Mouse (Mus musculus) heart, embryonic 10.5 days (tissue): Measurements from ENCODE around the gene Olfr742. TPM values are rescaled to one million over a fixed set of nuclear protein-coding genes. Genes with fewer than 3 reads are reported as not detected.

Experiments used
- DNase-seq: peaks from one replicate; pipeline ENCODE4 v3.0.0-alpha.2; 2017; ENCODE audit warnings: low spot score
- H3K27ac ChIP-seq: fragments of 300-500 bp; sonication (generic); 2 replicates; pipeline ENCODE4 v1.5.1; 2016; ENCODE audit warnings: mild to moderate bottlenecking
- H3K27me3 ChIP-seq: fragments of 300-500 bp; sonication (generic); 2 replicates; pipeline ENCODE4 v1.6.1; 2016; ENCODE audit warnings: mild to moderate bottlenecking; ENCODE audit not compliant: poor library complexity, insufficient read depth, severe bottlenecking
- H3K36me3 ChIP-seq: fragments of 300-500 bp; sonication (generic); 2 replicates; pipeline ENCODE4 v1.6.1; 2016; ENCODE audit warnings: mild to moderate bottlenecking, moderate library complexity
- H3K4me1 ChIP-seq: fragments of 300-500 bp; sonication (generic); 2 replicates; pipeline ENCODE4 v1.6.1; 2016; ENCODE audit warnings: mild to moderate bottlenecking
- H3K4me3 ChIP-seq: fragments of 300-500 bp; sonication (generic); 2 replicates; pipeline ENCODE4 v1.5.1; 2016; ENCODE audit warnings: mild to moderate bottlenecking, moderate library complexity
- H3K9me3 ChIP-seq: fragments of 300-500 bp; sonication (generic); 2 replicates; pipeline ENCODE4 v1.6.1; 2016; ENCODE audit warnings: mild to moderate bottlenecking, moderate library complexity
- whole genome bisulfite sequencing: fragments of 180-500 bp; shearing (Covaris S2); methylation state at CpG from one replicate; pipeline ENCODE4 v1.1.7; 2016; 5-methylcytosine and 5-hydroxymethylcytosine counted together
- polyA plus RNA-seq: library from polyadenylated mRNA; unstranded; fragments of >200 nt; fragmentation: Nextera tagmentation; extraction: Ambion mirVana; gene quantifications from 2 replicates; pipeline ENCODE4 v1.2.1, GENCODE M21; 2016

Olfr742 gene
- polyA plus RNA-seq = not detected in 2 replicates

DNA sequence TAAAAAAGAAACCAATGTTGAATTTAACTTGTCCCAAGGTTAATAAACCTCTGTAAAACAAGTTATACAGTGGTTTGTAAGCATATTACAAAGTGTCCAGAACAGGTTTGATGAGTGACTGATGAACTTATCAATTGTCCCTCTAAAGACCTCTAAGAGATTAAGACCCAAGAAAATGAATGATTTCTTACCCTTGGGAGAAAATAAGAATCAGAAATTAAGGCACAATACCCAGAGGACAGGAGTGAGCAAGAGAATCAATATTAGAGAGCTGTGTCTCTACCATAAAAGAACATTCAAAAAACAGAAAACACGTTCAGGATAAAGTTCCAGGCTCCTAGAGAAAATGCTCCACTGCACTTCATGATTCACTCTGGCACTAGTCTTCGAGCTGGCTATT lies at the start of gene Olfr742:
Gene Olfr742 (plus strand): TSS at position 301 of the 400 bp plus-strand sequence.
- H3K4me3 ChIP-seq = no peak within 1 kb of the TSS
- H3K4me1 ChIP-seq = no peaks in the 10 kb centered on the region
- no peaks in the 10 kb centered on the region for H3K36me3 ChIP-seq
- no peak within 1 kb of the TSS for H3K27ac ChIP-seq
- WGBS = 64% methylated on average over 2 of the region's 2 CpGs
- DNase-seq = no peak
- no peaks in the 10 kb centered on the region for H3K9me3 ChIP-seq
- H3K27me3 ChIP-seq = no peaks in the 10 kb centered on the region

GRCm38 (mm10) chr14:50472438-50472837 lies 31.0 kb upstream of the Olfr742 start, which contains the start of gene Olfr741:
Gene Olfr741, plus strand, starts transcription at chr14:50472738.
- no peaks in the 10 kb centered on the region for H3K27me3 ChIP-seq
- H3K4me3 ChIP-seq = no peak within 1 kb of the TSS
- H3K9me3 ChIP-seq = no peaks in the 10 kb centered on the region
- H3K4me1 ChIP-seq = no peaks in the 10 kb centered on the region
- DNase-seq = no peak
- no peaks in the 10 kb centered on the region for H3K36me3 ChIP-seq
- H3K27ac ChIP-seq = no peak within 1 kb of the TSS
- 62% methylated on average over 2 of the region's 2 CpGs for WGBS

- no peak for DNase-seq
Measured at GRCm38 (mm10) chr14:50478406-50478805, 25.0 kb upstream of the Olfr742 start.

DNA sequence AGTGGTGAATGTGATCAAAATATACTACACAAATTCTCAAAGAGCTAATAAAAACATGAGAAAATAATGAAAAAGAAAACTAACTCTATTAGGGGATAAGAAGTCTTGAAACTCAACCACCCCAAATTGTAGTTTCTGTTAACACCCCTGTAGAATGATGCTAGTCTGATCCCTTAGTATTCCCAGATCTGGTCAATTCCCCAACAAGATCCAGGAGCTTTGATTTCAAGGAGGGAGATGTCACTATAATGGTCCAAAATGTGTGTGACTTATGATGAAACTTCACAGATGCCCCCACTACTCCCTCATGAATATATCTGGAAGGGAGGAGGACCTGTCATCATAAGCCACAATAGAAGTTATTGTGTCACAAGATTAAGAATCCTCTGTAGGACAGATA lies 18.1 kb downstream of the Olfr742 start, which contains the start of gene Olfr743:
Gene Olfr743 (plus strand): TSS at position 301 of the 400 bp plus-strand sequence.
- Histone ChIP-seq H3K36me3 (no peaks in the 10 kb centered on the region), H3K27ac (no peak within 1 kb of the TSS), H3K27me3 (no peaks in the 10 kb centered on the region), H3K4me1 (no peaks in the 10 kb centered on the region), H3K4me3 (no peak within 1 kb of the TSS), H3K9me3 (no peaks in the 10 kb centered on the region)
- DNase-seq = no peak

More at GRCm38 (mm10) chr14:50478406-50478805, 25.0 kb upstream of the Olfr742 start:
- no peaks in the 10 kb centered on the region for H3K4me1 ChIP-seq
- 71% methylated on average over 2 of the region's 2 CpGs for WGBS
- H3K27ac ChIP-seq = no peak overlapping the region
- no peaks in the 10 kb centered on the region for H3K27me3 ChIP-seq
- no peaks in the 10 kb centered on the region for H3K36me3 ChIP-seq
- H3K9me3 ChIP-seq = no peaks in the 10 kb centered on the region
- no peak overlapping the region for H3K4me3 ChIP-seq

GRCm38 (mm10) chr14:50552734-50553133 lies 49.3 kb downstream of the Olfr742 start:
- peaks cover 5% of the 10 kb centered on the region; the same call in 1 of the 2 replicates for H3K9me3 ChIP-seq
- H3K4me1 ChIP-seq = no peaks in the 10 kb centered on the region
- WGBS = 89% methylated on average over 2 of the region's 2 CpGs
- H3K4me3 ChIP-seq = no peak overlapping the region
- no peaks in the 10 kb centered on the region for H3K36me3 ChIP-seq
- DNase-seq = peak; percentile 68
- H3K27me3 ChIP-seq = no peaks in the 10 kb centered on the region
- no peak overlapping the region for H3K27ac ChIP-seq

Other genes with a start within 250 kb of the Olfr742 start
- gene Olfr732, start 219.4 kb upstream of the Olfr742 start, polyA plus RNA-seq = not detected in 2 replicates
- gene Olfr733, start 202.1 kb upstream of the Olfr742 start, polyA plus RNA-seq = not detected in 2 replicates
- gene Olfr734, start 176.8 kb upstream of the Olfr742 start, polyA plus RNA-seq = not detected in 2 replicates
- gene Olfr735, start 154.7 kb upstream of the Olfr742 start, polyA plus RNA-seq = not detected in 2 replicates
- not detected in 2 replicates for gene Tlr11, start 145.7 kb upstream of the Olfr742 start, polyA plus RNA-seq
- gene Olfr736, start 122.4 kb upstream of the Olfr742 start, polyA plus RNA-seq = not detected in 2 replicates
- gene Olfr738, start 96.0 kb upstream of the Olfr742 start, polyA plus RNA-seq = not detected in 2 replicates
- not detected in 2 replicates for gene Olfr739, start 85.0 kb upstream of the Olfr742 start, polyA plus RNA-seq
- not detected in 2 replicates for gene Olfr740, start 58.1 kb upstream of the Olfr742 start, polyA plus RNA-seq
- gene Olfr741, start 30.9 kb upstream of the Olfr742 start, polyA plus RNA-seq = not detected in 2 replicates
- gene Olfr743, start 18.2 kb downstream of the Olfr742 start, polyA plus RNA-seq = not detected in 2 replicates
- gene Olfr744, start 111.3 kb downstream of the Olfr742 start, polyA plus RNA-seq = not detected in 2 replicates
- not detected in 2 replicates for gene Olfr745, start 135.8 kb downstream of the Olfr742 start, polyA plus RNA-seq
- not detected in 2 replicates for gene Olfr746, start 143.5 kb downstream of the Olfr742 start, polyA plus RNA-seq
- not detected in 2 replicates for gene Olfr747, start 189.6 kb downstream of the Olfr742 start, polyA plus RNA-seq
- gene Olfr748, start 203.8 kb downstream of the Olfr742 start, polyA plus RNA-seq = not detected in 2 replicates
- gene Olfr749, start 241.5 kb downstream of the Olfr742 start, polyA plus RNA-seq = not detected in 2 replicates